Mouse (Mus musculus) liver, postnatal 0 days (tissue): ENCODE measurements around the gene Zfp541. TPM values are rescaled to one million over a fixed set of nuclear protein-coding genes. Genes with fewer than 3 reads are reported as not detected.

Source experiments
- ATAC-seq: fragments of 200-750 bp; cut with Nextera tagmentation; 2 replicates; pipeline ENCODE4 v1.8.0; 2017; ENCODE audit warnings: mild to moderate bottlenecking, moderate library complexity
- DNase-seq: peaks from one replicate; pipeline ENCODE4 v3.0.0-alpha.2; 2016
- H3K27ac ChIP-seq: fragments of 300-500 bp; sonication (generic); 2 replicates; pipeline ENCODE4 v1.5.1; 2014; ENCODE audit warnings: antibody characterized with exemption, moderate library complexity, mild to moderate bottlenecking, low read depth
- H3K27me3 ChIP-seq: fragments of 300-500 bp; sonication (generic); 2 replicates; pipeline ENCODE4 v1.6.1; 2014; ENCODE audit warnings: low read length, control low read depth, mixed read lengths; ENCODE audit not compliant: insufficient read depth
- H3K36me3 ChIP-seq: fragments of 300-500 bp; sonication (generic); replicated peaks from 2 replicates; pipeline ENCODE4 v1.6.1; 2014; ENCODE audit warnings: mild to moderate bottlenecking, control low read depth, low read length, moderate library complexity, mixed read lengths; ENCODE audit not compliant: insufficient read depth
- H3K4me1 ChIP-seq: fragments of 300-500 bp; sonication (generic); 2 replicates; pipeline ENCODE4 v1.6.1; 2014; ENCODE audit warnings: antibody characterized with exemption, mild to moderate bottlenecking, control low read depth; ENCODE audit not compliant: insufficient read depth
- H3K4me2 ChIP-seq: fragments of 300-500 bp; sonication (generic); 2 replicates; pipeline ENCODE4 v1.6.1; 2014; ENCODE audit warnings: low read depth, mild to moderate bottlenecking, low read length, moderate library complexity, mixed read lengths
- H3K4me3 ChIP-seq: fragments of 300-500 bp; sonication (generic); 2 replicates; pipeline ENCODE4 v1.5.1; 2014; ENCODE audit warnings: low read depth, low read length
- H3K9ac ChIP-seq: fragments of 300-500 bp; sonication (generic); replicated peaks from 2 replicates; pipeline ENCODE4 v1.6.1; 2014; ENCODE audit warnings: mild to moderate bottlenecking, moderate library complexity
- H3K9me3 ChIP-seq: fragments of 300-500 bp; sonication (generic); 2 replicates; pipeline ENCODE4 v1.6.1; 2016; ENCODE audit warnings: mild to moderate bottlenecking, control low read depth, low read length, mixed read lengths
- CTCF ChIP-seq: sonication (generic); IDR thresholded peaks from 2 replicates; pipeline ENCODE4 v1.5.1; 2016; ENCODE audit warnings: antibody characterized with exemption, low read depth
- EP300 ChIP-seq: IDR thresholded peaks from 2 replicates; pipeline ENCODE4 v1.6.1; 2016; ENCODE audit warnings: antibody characterized with exemption, low read depth, mild to moderate bottlenecking
- WGBS: fragments of 180-500 bp; shearing (Covaris S2); extraction: QIAGEN DNeasy Blood & Tissue Kit; methylation state at CpG from one replicate; pipeline ENCODE4 v1.1.7; 2014; ENCODE audit not compliant: insufficient replicate concordance; 5-methylcytosine and 5-hydroxymethylcytosine counted together
- polyA plus RNA-seq: library from polyadenylated mRNA; unstranded; fragments of >200 nt; fragmentation: Nextera tagmentation; extraction: Ambion mirVana; gene quantifications from 2 replicates; pipeline ENCODE4 v1.2.1, GENCODE M21; 2015

Zfp541 gene
- polyA plus RNA-seq, 1 experiment from 2014 or later, result not detected

GRCm38 (mm10) chr7:16053105-16053504 is 8.5 kb upstream of the Zfp541 start:
- Histone ChIP-seq H3K9me3 (no peaks in the 10 kb centered on the region), H3K27me3 (no peaks in the 10 kb centered on the region), H3K4me3 (peak overlapping the region; percentile 73), H3K9ac (0 out of 2 replicates have a peak overlapping the region, but pooled peaks have one; percentile 19), H3K36me3 (no peaks in the 10 kb centered on the region), H3K27ac (peak overlapping the region; percentile 98), H3K4me1 (peaks cover 40% of the 10 kb centered on the region), H3K4me2 (peak overlapping the region; percentile 82)
- no peak for TF ChIP-seq CTCF
- TF ChIP-seq EP300, result 0 out of 2 replicates have a peak, but pooled peaks have one; percentile 30
- DNase-seq, result peak; percentile 49
- ATAC-seq, result peak; percentile 19; the same call in 1 of the 2 replicates
- WGBS, result 6% methylated on average over 6 of the region's 6 CpGs

DNA sequence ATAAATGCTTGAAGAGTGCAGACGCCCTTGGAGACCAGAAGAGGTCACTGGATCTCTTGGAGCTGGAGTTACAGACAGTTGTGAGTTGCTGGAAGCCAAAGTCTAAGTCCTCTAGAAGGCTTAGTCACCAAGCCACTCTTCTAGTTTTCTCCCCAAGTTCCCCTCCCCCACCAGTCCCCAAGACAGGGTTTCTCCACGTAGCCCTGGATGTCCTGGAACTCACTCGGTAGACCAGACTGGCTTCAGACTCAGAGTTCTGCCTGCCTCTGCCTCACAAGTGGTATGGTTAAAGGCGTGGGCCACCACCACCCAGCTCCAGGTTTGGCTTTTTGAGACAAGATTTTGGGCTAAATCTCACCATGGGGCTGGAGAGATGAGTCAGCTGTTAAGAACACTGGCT is 6.6 kb upstream of the Zfp541 start:
- H3K27ac ChIP-seq, result peak overlapping the region; percentile 62
- 68% methylated on average over 4 of the region's 4 CpGs for WGBS
- no peak for DNase-seq

DNA sequence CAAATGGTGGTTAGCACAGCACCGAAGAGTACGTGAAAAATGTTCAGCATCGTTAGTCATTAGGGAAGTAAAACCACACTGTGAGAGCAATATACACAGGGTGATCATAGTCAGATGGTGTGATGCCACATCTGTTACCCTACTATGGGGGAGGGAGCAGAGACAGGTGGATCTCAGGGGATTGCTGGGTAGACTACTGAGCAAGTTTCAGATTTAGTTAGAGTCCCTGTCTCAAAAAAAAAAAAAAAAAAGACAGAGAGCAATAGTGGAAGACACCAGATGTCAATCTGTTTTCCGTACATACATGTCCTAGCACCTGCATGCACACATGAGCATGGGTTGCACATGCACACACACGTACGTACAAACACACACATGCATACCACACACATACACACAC is 5.9 kb upstream of the Zfp541 start:
- Histone ChIP-seq H3K9me3 (no peaks in the 10 kb centered on the region), H3K4me1 (peaks cover 23% of the 10 kb centered on the region), H3K4me3 (no peak overlapping the region), H3K36me3 (no peaks in the 10 kb centered on the region), H3K27me3 (no peaks in the 10 kb centered on the region), H3K9ac (no peak overlapping the region), H3K4me2 (no peak overlapping the region), H3K27ac (peak overlapping the region; percentile 62; the same call in 1 of the 2 replicates)
- 58% methylated on average over 6 of the region's 6 CpGs for WGBS
- ATAC-seq (no peak), DNase-seq (no peak)
- TF ChIP-seq CTCF (no peak), EP300 (no peak)

More for the DNA sequence above, 6.6 kb upstream of the Zfp541 start:
- no peaks in the 10 kb centered on the region for H3K36me3 ChIP-seq
- no peak for ATAC-seq
- no peak overlapping the region for H3K4me2 ChIP-seq
- H3K9me3 ChIP-seq, result no peaks in the 10 kb centered on the region
- H3K27me3 ChIP-seq, result no peaks in the 10 kb centered on the region
- peaks cover 30% of the 10 kb centered on the region for H3K4me1 ChIP-seq
- H3K9ac ChIP-seq, result no peak overlapping the region
- no peak overlapping the region for H3K4me3 ChIP-seq
- 0 out of 2 replicates have a peak, but pooled peaks have one; percentile 4 for TF ChIP-seq CTCF
- no peak for TF ChIP-seq EP300

DNA sequence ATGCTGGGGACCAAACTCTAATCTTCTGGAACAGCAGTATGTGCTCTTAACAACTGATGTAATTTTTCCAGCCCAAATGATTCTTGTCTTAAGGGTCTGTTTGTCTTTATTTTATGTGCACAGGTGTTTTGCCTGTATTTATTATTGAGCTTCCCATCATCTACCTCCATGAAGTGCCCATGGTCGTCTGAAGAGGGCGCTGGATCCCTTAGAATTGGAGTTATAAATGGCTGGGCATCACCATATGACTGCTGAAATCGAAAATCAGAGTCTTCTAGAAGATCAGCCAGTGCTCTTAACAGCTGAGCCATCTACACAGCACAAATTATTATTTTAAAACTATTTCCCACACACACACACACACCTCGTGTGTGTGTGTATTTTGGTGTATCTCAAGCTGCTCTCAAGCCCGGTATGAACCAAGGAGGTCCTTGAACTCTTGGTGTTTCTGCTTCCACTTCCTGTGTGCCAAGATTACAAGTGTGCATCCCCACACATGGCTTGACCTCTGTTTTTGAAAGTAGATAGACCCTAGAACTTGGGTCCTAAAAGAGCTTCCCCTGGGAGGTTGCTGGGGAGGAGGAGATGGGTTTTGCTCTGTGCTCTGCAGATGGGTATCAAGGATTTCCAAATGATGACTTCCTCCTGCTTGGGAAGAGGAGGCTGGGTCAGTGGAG is 5.0 kb upstream of the Zfp541 start:
- Histone ChIP-seq H3K27me3 (no peaks in the 10 kb centered on the region), H3K36me3 (no peaks in the 10 kb centered on the region), H3K9me3 (no peaks in the 10 kb centered on the region), H3K9ac (no peak overlapping the region), H3K27ac (peak overlapping the region; percentile 46), H3K4me2 (no peak overlapping the region), H3K4me3 (no peak overlapping the region), H3K4me1 (peaks cover 13% of the 10 kb centered on the region)
- 13% methylated on average over 5 of the region's 5 CpGs for WGBS
- TF ChIP-seq CTCF, result peak; percentile 67
- TF ChIP-seq EP300, result no peak
- ATAC-seq (no peak), DNase-seq (peak; percentile 52)

DNA sequence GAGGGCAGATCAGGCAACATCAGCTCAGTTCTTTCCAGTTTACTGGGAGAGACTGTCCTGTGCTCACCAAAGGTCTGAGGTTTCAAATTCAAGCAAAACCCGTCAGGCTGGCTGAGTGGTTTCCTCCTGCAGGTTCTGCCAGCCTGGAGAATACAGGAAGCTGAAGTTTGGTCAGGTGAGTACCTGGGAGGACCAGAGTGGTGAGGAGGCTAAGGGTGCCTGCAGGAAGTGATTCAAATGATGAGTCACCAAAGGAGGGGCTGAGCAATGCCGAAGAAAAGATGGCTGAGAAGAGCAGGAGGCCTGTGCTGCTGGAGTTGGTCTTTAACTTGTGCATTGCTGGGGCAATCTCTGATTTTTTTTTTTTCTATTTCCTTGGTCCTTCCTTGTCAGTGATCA is 4.5 kb upstream of the Zfp541 start:
- Histone ChIP-seq H3K4me3 (no peak overlapping the region), H3K4me1 (peaks cover 12% of the 10 kb centered on the region), H3K36me3 (no peaks in the 10 kb centered on the region), H3K27ac (peak overlapping the region; percentile 46), H3K9me3 (no peaks in the 10 kb centered on the region), H3K27me3 (no peaks in the 10 kb centered on the region), H3K9ac (no peak overlapping the region), H3K4me2 (no peak overlapping the region)
- DNase-seq, result no peak
- WGBS, result 38% methylated on average over 2 of the region's 2 CpGs
- ATAC-seq, result no peak
- TF ChIP-seq EP300 (no peak), CTCF (no peak)

DNA sequence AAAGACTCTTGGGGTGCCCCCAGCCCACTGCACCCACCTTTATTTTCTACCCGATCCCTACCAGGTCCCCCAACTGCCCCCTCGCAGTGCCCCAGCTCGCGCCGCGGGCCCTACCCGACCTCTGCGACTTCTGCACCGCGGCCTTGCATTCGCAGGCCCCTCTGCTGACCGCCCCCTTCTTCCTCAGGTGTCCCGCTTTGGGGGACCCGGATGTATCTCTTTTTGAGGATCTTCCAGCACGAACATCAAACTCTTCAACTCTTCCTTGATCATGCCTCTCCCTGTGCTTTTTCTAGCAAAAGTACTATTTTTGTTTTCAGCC is 446 bp downstream of the Zfp541 start:
- no peaks in the 10 kb centered on the region for H3K27me3 ChIP-seq
- H3K4me3 ChIP-seq, result no peak overlapping the region
- no peak for DNase-seq
- TF ChIP-seq CTCF (no peak), EP300 (no peak)
- no peak for ATAC-seq
- no peak overlapping the region for H3K4me2 ChIP-seq
- no peak overlapping the region for H3K9ac ChIP-seq
- H3K9me3 ChIP-seq, result no peaks in the 10 kb centered on the region
- no peaks in the 10 kb centered on the region for H3K4me1 ChIP-seq
- no peaks in the 10 kb centered on the region for H3K36me3 ChIP-seq
- H3K27ac ChIP-seq, result no peak overlapping the region
- WGBS, result 71% methylated on average over 15 of the region's 15 CpGs
